Mouse (Mus musculus) bone marrow, adult 2 months (tissue): Measurements from ENCODE around the gene Rph3a.
"Not testable (repeated sequence)": the region's sequence is repeated elsewhere in the genome, so short reads cannot be mapped to it uniquely, and the experiment has no call there.

Experiments
- CTCF ChIP-seq: fragments of 200-500 bp; IDR thresholded peaks from 2 replicates; pipeline ENCODE4 v1.5.1; 2011; ENCODE audit warnings: low read length, control low read depth; ENCODE audit not compliant: control insufficient read depth, insufficient read depth
- POLR2A ChIP-seq: fragments of 200-500 bp; IDR thresholded peaks from 2 replicates; pipeline ENCODE4 v1.6.1; 2011; ENCODE audit warnings: low read depth, mild to moderate bottlenecking, control low read depth, low read length, borderline replicate concordance; ENCODE audit not compliant: control insufficient read depth

DNA sequence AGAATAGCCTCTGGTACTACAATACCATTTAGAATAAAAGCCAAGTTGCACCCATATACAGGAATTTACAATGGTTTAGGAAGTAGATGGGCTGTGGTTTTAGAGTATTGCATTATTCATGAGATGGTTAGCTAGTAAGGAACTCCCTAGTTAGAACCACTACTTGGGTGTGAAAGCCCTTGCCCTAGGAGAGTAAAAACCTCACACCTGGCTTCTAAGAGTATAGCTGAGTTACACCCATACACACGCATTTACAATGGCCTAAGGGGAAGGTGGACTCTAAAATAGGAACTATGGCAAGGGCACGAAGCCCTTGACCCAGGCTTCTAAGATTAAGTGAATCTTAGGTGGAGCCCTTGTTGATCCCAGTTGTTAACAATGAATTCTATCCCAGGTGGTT, 115.2 kb downstream of the Rph3a start:
- not testable (repeated sequence) for TF ChIP-seq CTCF, POLR2A
